Mouse (Mus musculus): ENCODE results near the gene Nfkbie. TPM values are rescaled to one million over a fixed set of nuclear protein-coding genes. Genes with fewer than 3 reads are reported as not detected.

The Nfkbie gene
- total and polyA plus RNA-seq, 3 experiments, result 78.7 to 136 (median 90.0) TPM

GRCm38 (mm10) chr17:45601325-45601724 is 45.8 kb downstream of the Nfkbie start:
- no peak for DNase-seq (ENCODE audit: extremely low read depth)
- H3K9me3 ChIP-seq (replicated peaks; ENCODE audit: low read length), result no peaks in the 10 kb centered on the region
- in situ Hi-C loops (cut with MboI; ENCODE audit: low pct_ligation_motif_present, low pct_unique_long_range_greater_than_20kb, low sequenced_read_pairs), result no loop called here
- dilution Hi-C loops (cut with MboI; ENCODE audit: extremely low pct_ligation_motif_present, extremely low pct_unique_long_range_greater_than_20kb, low sequenced_read_pairs), result no loop called here
- no peaks in the 10 kb centered on the region for H3K36me3 ChIP-seq (replicated peaks in 1 of 2; ENCODE audit: control insufficient read depth in 1 of 2, insufficient read depth in 1 of 2, low read length in 1 of 2)
- no peak overlapping the region for H3K27ac ChIP-seq (ENCODE audit: insufficient read depth, low read depth)
- H3K27me3 ChIP-seq (replicated peaks), result peaks cover 1% of the 10 kb centered on the region
- TF ChIP-seq GABPA (IDR thresholded peaks at IDR 0.05; ENCODE audit: insufficient replicate concordance, low read depth, low read length) (no peak), USF2 (conservative IDR thresholded peaks at IDR 0.05; ENCODE audit: low read depth, low read length) (no peak), ZC3H11A (IDR thresholded peaks at IDR 0.05; ENCODE audit: low read depth, low read length) (no peak), POLR2A (IDR thresholded peaks at IDR 0.05; ENCODE audit: low read depth, low read length) (no peak), ETS1 (conservative IDR thresholded peaks at IDR 0.05; ENCODE audit: low read depth, low read length) (no peak), KAT2A (IDR thresholded peaks at IDR 0.05; ENCODE audit: insufficient replicate concordance, low read length) (no peak), CTCF (conservative IDR thresholded peaks at IDR 0.05 in 1 of 2, IDR thresholded peaks at IDR 0.05 in 1 of 2; ENCODE audit: low read depth in 2 of 2, low read length in 2 of 2) (no peak), ZMIZ1 (IDR thresholded peaks at IDR 0.05; ENCODE audit: low read depth, low read length) (no peak), RCOR1 (conservative IDR thresholded peaks at IDR 0.05; ENCODE audit: low read depth, low read length) (no peak), EP300 (IDR thresholded peaks at IDR 0.05; ENCODE audit: low read length) (no peak), PAX5 (IDR thresholded peaks at IDR 0.05; ENCODE audit: low read length) (no peak), IRF4 (IDR thresholded peaks at IDR 0.05; ENCODE audit: low read depth, low read length) (no peak)
- H3K9ac ChIP-seq (ENCODE audit: insufficient read depth, low read depth), result no peak overlapping the region
- no peak overlapping the region for H3K4me3 ChIP-seq (replicated peaks in 1 of 3; ENCODE audit: low read depth in 2 of 3, low read length in 2 of 3, poor library complexity in 1 of 3)
- no peaks in the 10 kb centered on the region for H3K79me2 ChIP-seq (replicated peaks; ENCODE audit: control insufficient read depth, extremely low read depth, insufficient read depth, poor library complexity, severe bottlenecking)
- peaks cover 5 to 23% of the 10 kb centered on the region in 2 experiments; a peak in 3 of 4 replicates for H3K4me1 ChIP-seq (ENCODE audit: control insufficient read depth in 1 of 2, insufficient read depth in 2 of 2)
- no peak overlapping the region for H3K4me2 ChIP-seq (ENCODE audit: insufficient read depth, low read depth, poor library complexity, severe bottlenecking)

DNA sequence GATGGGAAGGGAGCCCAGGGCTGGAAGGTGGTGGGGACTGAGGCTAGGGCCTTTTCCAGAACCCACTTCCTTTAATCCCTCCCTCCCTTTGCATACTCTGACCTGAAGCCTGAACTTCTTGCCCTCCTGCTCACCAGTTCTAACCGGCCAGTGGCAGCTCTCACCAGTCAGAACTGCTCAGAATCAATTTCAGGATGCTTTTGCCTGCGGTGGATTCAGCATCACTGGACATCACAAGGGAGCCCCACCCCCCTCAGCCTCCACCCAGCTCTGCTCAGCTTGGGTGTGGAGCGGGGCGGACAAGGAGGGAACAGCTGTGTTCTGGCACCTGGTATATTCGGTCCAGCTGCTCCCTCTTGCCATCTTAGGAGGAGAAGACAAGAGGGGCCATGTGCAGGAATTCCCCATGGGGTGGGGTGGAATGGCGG is 46.4 kb downstream of the Nfkbie start, which contains the start of gene Mymx:
Gene Mymx (minus strand): TSS at position 226 of the 428 bp plus-strand sequence.
- Histone ChIP-seq H3K4me1 (ENCODE audit: control insufficient read depth in 1 of 2, insufficient read depth in 2 of 2) (peaks cover 3 to 18% of the 10 kb centered on the region in 2 experiments; a peak in 3 of 4 replicates), H3K27me3 (replicated peaks) (peaks cover 1% of the 10 kb centered on the region), H3K27ac (ENCODE audit: insufficient read depth, low read depth) (no peak within 1 kb of the TSS), H3K36me3 (replicated peaks in 1 of 2; ENCODE audit: control insufficient read depth in 1 of 2, insufficient read depth in 1 of 2, low read length in 1 of 2) (no peaks in the 10 kb centered on the region), H3K4me2 (ENCODE audit: insufficient read depth, low read depth, poor library complexity, severe bottlenecking) (no peak within 1 kb of the TSS), H3K9ac (ENCODE audit: insufficient read depth, low read depth) (no peak within 1 kb of the TSS), H3K4me3 (replicated peaks in 1 of 3; ENCODE audit: low read depth in 2 of 3, low read length in 2 of 3, poor library complexity in 1 of 3) (no peak within 1 kb of the TSS), H3K9me3 (replicated peaks; ENCODE audit: low read length) (no peaks in the 10 kb centered on the region), H3K79me2 (replicated peaks; ENCODE audit: control insufficient read depth, extremely low read depth, insufficient read depth, poor library complexity, severe bottlenecking) (no peaks in the 10 kb centered on the region)
- TF ChIP-seq ETS1 (conservative IDR thresholded peaks at IDR 0.05; ENCODE audit: low read depth, low read length), result no peak
- TF ChIP-seq USF1 (IDR thresholded peaks at IDR 0.05; ENCODE audit: low read depth, low read length), result no peak
- no peak for TF ChIP-seq CHD1 (IDR thresholded peaks at IDR 0.05; ENCODE audit: low read depth, low read length)
- TF ChIP-seq ZNF384 (IDR thresholded peaks at IDR 0.05; ENCODE audit: low read depth, low read length), result no peak
- TF ChIP-seq TCF12 (IDR thresholded peaks at IDR 0.05; ENCODE audit: low read depth, low read length), result no peak
- no peak for TF ChIP-seq MYC (IDR thresholded peaks at IDR 0.05; ENCODE audit: low read depth, low read length)
- DNase-seq (ENCODE audit: extremely low read depth), result no peak
- dilution Hi-C loops (cut with MboI; ENCODE audit: extremely low pct_ligation_motif_present, extremely low pct_unique_long_range_greater_than_20kb, low sequenced_read_pairs), result no loop called here
- in situ Hi-C loops (cut with MboI; ENCODE audit: low pct_ligation_motif_present, low pct_unique_long_range_greater_than_20kb, low sequenced_read_pairs), result no loop called here

Data from CH12.LX (cell line).